Mouse (Mus musculus) testis, postnatal 10 days (tissue): ENCODE measurements at regions not wholly inside any gene's neighbourhood (a gene's known extent, or its start where the extent isn't known, plus 50 kb on each side); places are given as distances from the start of the nearest gene placed in this dataset.

Source experiments
- DNase-seq: peaks from one replicate; pipeline ENCODE4 v3.0.0; 2021; ENCODE audit warnings: low spot score

DNA sequence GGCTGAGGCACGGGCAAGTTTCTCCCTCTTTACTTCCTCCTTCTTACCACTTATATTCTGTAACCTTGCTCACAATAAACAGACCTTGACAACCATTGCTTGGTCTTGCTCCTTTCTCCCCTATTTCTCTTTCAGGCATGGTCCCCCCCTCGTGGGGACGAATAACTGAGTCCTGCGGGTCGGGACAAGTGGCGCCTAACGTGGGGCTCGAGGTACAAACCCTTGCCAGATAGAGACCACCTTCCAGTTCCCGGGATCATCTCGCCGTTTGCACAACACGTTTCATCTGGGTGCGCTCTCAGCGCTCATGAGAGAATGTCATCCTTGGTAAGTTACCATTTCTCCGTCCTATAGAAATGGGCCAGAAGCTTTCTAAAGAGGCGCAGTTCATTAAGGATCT lies 79.6 kb upstream of the Foxn3 start:
- no peak for DNase-seq

DNA sequence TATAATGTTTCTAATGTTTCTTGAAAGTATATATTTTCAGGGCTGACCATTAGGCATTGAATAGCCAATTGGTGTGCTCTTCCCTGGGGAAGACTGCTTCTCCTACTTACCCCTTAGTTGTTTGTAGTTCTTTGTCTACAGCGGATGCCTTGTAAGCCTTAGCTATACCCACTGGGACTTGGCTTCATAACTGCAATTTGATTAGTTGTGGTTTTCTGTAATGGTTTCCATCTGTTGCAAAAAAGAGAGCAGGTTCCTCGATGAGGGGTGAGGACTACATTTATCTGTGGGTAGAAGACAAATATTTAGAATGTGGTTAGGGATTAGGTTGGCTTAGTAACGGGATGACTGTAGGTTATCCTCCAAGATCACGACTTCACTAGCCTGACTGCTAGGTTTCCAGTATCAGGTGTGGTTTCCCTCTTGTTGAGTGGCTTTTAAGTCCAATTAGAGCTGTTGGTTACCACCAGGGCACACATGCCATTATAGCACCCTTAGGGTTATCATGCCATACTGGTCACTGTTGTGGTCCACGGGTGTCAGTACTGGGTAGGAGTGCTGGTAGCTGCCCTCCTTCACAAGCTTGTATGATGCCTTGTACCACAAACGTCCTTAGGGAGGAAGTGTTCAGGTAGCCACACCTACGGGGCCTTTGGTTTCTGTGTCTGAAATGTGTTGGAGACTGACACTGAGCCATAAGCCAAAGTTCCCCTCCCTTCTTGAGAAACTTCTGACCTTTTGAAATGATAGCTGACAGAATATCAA lies 78.9 kb upstream of the Foxn3 start:
- DNase-seq: no peak

DNA sequence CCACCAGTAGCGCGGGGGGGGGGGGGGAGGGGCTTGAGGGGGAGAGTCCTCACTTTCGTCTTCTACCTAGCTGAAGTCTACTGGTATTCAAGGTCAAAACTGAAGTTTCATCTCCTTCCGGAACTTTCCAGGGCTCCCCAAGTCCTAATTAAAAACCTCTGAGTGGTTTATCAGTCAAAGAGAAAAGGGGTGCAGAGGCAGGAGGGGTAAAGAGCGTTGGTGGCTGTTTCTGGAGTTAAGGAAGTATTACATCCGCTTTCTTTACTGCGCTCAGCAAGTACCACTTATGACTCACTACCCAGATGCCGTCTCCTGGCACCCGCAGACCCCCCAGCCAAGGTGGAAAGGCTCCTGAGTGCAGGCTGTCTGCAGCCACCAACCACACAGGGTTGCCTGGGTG lies 77.9 kb upstream of the Foxn3 start:
- DNase-seq: peak; percentile 5

DNA sequence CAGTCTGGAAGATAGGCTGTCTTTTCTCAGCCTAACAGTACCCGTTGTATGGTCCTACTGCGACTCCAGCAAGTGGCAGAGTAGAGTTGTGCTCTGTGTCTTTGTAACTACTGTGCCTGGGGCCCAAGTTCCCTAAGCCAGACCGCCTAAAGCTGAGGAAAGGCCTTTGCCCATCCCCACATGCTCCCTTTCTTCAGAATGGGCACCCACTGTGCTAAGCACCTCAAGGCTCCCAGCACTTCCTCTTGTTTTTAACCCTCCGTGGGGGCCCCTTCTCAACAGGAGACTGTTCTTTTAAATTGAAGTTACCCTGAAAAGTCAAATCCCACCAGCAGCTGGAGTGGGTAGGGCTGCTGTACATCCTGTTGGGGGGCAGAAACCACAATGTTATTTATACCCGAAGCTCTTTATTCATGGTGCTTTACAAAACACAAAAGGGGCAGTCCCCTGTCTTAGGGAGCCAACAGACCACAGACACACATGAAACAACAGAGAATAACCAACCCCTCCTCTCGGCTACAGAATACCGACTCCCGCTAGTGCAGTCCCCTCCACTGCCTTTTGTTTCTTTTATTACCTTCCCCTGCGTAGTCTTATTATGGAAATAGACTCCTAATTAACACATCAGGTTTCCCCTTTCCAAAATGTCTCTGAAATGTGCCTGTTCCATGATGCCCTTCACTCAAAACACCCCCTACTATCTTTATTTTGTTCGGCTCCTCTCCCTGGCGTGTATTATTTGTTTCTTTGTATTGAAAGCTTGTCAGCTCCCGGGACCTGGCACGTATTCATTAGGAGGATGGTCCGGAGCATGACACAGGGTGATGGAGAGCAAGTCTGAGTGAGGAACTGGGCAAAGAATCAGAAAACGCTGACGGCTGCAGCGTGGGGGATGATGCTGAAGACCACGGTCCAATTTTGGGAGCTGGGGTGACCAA lies 77.1 kb upstream of the Foxn3 start:
- DNase-seq: peak; percentile 35

DNA sequence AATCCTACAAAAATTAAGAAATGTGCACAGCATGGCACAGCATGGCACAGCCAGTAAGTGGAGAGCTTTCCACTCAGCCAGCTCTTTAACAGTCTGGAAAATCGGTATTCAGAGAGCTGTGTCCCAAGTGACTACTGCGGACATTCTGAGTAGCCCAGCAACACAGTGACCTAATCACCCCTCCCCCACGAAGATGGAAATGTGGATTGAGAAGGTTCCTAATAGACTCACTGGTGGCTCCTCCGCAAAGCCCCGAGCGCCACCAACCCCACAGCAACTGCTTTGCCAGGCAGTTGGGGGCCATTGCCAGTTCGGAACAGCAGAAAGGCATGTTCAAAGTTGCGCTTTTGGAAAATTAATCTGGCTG lies 76.4 kb upstream of the Foxn3 start:
- peak; percentile 41 for DNase-seq

DNA sequence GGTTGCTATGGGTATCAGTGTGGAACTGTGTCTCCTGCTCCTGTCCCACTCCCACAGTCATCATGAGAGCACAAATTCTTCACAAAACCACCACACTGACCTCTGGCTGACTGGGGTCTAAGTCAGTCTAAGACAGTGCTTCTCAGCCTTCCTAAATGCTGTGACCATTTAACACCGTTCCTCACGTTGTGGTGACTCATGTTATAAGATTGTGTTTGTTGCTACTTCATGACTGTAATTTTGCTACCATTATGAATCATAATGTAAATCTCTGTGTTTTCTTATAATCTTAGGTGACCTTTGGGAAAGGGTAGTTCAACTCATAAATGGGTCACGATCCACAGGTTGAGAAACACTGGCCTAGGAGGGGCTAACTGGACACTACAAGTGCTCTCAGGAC lies 75.7 kb upstream of the Foxn3 start:
- DNase-seq: peak; percentile 3

DNA sequence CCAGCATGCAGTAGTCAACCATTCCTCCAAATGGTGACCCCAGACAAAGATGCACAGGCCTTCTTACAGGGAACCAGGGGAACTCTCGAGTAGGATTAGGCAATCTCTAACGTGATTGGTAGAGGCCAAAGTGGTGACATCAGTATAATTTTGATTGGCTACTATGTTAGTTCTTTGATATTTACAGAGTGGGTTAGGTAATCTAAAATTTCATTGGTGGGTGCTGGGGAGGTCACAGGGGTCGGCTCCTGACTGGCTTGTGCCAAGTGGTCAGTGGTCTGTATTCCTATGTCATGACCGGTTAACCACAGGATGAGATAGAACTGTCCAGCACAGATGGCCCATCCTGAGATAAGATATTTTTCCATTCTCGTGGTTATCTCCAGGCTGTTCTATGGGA lies 74.6 kb upstream of the Foxn3 start:
- DNase-seq: peak; percentile 19

DNA sequence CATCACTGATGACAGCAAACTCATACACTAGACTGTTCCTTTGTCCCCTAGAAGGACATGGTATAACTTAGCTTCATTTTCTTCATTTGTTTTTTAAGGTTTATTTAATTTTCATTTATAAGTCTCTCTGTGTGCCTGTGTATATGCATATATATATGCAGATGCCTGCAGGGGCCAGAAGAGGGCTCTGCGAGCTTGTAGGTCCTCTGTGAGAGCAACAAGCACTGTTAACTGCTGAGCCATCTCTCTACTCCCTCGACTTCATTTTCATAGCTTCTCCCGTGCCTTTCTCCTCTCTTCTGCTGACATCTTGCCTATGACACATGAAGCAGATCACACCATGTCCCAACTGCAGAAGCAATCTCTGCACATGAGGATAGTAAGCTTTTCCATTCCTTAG lies 72.9 kb upstream of the Foxn3 start:
- no peak for DNase-seq

DNA sequence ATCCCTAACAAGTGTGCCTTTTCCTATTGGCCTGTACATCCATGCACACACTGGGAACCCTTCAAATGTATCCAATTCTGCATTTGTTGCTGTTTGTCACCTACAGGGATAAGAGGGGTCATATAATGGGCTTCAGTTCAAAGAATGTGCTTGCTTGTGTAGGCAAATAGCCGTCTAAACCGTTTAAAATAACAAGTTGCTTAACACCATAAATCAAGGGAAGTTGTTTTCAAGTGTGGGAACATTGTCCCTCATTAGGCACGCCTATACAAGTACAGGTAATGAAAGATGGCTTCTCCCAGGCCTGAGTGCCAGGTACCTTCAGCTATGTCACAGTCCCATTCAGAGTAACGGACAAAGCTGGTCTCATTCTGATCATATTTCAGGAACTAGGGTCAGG lies 72.0 kb upstream of the Foxn3 start:
- DNase-seq: no peak

DNA sequence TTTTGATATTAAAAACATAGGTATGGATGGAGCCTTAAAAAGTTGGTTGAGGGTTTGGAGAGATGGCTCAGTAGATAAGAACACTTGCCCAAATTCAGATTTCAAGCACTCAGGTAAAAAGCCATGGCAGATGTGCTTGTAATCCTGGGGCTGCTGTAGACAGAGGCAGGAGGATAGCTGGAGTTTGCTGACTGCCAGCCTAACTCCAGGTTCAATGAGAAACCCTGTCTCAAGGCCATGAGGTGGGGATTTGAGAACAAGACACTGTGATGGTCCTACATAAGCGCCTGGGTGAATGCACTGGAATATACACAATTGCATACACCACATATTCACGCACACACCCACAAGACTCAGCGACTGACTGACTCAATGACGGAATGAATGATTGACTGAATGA lies 71.3 kb upstream of the Foxn3 start:
- no peak for DNase-seq

DNA sequence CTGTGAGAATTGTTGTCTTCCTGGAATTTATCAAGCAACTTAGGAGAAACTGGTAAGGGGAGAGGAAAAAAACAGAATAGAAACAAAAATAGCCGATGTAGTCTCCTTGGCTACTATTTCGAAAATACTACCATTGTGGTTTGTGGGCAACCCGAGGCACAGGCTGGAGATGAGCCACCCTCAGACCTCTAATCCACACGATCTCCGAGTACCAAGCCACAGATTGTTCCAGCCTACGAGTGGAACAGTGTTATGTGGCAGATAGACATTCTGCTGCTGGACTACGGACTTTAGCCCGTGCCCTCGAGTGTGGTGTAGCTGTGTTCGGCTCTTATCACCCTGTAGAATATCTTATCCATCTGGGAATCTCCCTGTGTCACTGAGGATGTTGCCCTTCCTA lies 70.3 kb upstream of the Foxn3 start:
- DNase-seq: no peak

DNA sequence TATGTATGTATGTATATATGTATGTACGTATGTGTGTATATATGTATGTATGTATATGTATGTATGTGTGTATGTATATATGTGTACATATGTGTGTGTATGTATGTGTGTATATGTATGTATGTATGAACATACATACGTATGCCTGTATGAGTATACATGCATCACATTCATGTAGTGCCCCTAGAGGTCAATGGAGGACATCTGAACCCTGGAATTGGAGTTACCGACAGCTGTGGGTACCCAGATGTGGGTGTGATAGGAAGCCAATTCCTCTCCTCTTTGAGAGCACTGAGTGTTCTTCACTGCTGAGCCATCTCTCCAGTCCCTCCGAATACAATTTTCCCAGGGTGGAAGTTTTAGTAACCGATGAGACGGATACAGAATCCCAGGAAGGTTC lies 69.6 kb upstream of the Foxn3 start:
- no peak for DNase-seq

DNA sequence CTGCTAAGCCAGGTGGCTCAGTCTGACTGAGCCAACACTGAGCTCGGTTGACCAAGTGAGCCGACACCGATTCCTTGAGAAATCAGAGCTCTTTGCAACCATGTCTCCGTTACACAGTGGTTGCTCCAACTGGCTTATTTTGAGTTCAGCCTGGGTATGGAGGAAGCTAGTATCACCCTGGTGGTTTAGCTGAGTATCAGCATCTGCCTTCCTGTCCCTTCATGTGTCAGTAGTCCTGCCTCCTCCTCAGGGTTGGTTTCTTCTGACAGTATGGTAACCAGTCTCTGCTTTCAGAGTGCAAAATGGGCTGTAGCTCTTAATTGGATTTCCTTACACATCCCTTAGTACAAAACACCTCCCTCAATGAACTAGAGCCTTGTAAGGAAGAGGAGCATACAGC lies 66.2 kb upstream of the Foxn3 start:
- DNase-seq: no peak

DNA sequence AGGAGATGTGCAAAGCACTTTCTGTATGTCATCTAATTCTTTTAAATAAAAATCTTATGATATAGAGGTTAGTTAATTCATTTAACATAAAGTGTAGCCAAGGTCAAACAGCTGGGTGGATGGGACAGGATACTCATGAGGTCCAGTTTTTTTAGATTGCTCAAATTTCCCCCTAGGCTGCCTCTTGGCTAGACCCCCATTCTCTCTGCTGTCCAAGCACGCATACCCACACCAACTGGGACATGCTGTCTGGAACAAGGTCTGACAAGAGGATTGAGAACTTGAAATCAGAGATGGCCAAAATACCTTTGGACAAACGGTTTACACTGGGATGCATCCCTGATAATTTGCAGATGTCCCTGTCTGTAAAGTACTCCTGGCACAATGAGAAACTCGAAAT lies 65.0 kb upstream of the Foxn3 start:
- DNase-seq: no peak

DNA sequence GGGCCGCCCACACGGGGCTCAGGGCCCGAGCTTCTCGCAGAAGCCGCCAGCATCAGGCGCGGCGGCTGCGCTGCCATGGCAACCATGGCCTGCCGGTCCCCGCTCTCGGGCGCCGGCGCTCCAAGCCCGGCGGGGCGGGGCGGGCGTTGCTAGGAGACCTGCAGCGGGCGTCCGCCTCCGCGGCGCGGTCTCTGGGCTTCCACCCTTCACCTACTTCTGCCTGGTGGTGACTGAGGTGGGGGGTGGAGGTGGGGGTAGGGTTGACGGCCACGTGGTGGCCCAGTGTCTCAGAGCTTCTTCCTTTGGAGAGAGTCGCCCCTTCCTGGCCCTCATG lies 64.5 kb upstream of the Foxn3 start:
- DNase-seq: peak; percentile 95

DNA sequence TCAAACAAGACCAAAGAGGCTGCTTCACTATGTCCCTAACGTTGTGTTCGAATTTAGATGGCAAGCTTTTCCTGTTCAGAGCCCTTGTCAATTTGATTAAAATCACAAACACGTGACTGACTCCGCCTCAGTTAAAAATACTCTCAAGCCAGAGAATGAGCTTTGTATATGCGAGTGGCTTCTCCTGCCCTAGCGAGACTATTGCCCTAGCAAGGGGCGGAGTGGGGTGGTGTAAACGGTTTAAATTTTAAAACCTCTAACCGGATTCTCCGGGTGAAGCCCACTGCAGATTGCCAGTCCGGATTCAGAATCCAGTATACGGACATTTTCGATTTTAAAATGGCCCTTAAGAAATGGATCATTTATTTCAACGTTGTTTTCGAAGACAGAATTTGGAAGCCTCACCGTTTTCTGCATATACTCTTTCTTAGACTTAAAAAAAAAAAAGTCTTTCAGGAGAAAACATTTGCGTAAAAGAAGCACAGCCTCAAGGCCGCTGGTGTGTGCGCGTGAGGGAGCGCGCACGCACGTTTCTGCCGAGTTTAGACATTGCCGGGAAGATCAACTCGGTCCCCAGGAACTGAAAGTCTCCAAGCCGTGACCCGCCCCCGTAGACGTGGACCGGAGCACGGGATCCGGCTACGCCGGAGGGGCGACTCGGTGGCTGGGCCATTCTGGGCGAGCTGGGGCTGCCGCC lies 64.0 kb upstream of the Foxn3 start:
- DNase-seq: no peak

DNA sequence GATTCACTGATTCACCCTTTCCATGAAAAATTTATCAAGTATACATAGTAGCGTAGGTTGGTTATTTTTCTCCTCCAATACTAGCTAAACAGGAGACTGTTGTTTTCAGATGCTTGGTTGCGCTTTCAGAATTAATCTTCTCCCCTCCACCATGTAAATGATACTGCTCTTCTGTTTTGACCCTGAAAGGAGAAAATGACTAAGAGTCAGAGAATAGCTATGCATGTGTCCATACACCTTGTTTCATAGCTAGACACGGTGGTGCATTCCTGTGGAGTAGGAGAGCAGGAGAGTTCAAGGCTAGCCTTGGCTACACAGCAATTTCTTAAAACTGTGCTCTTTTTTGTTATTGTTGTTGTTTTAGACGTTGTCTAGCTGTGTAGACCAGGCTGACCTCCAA lies 62.8 kb upstream of the Foxn3 start:
- no peak for DNase-seq

DNA sequence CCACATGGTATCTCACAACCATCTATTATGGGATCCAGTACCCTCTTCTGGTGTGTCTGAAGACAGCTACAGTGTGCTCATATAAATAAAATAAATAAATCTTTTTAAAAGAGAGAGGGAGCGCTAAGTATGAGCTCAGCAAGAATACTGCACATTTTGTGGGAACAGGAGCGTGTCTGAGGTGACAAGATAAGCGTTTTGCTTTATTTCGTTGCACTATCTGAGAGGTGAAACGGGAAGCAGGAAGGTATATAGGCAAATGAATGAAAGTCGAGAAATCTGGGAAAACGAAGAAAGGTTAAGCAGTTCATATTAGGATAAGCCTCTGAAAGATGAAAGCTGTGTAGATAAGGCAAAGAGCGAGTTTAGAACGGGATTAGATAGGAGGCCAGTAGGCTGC lies 61.7 kb upstream of the Foxn3 start:
- DNase-seq: no peak

DNA sequence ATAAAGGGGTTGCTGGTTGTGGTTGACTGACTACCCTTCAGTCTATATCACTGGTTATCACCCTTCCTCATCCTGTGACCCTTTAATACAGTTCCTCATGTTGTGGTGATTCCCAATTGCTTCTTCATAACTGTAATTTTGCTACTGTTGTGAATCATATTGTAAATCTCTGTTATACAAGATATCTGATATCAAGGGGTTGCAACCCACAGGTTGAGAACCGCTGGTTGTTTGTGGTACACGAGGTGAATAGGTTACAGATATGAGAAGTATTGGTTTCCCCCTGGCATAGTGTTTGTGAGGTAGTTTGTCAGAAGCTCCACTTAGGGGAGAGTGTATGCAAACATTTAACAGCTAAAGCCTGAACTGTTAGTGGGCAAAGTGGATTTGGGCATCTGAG lies 58.9 kb upstream of the Foxn3 start:
- no peak for DNase-seq

DNA sequence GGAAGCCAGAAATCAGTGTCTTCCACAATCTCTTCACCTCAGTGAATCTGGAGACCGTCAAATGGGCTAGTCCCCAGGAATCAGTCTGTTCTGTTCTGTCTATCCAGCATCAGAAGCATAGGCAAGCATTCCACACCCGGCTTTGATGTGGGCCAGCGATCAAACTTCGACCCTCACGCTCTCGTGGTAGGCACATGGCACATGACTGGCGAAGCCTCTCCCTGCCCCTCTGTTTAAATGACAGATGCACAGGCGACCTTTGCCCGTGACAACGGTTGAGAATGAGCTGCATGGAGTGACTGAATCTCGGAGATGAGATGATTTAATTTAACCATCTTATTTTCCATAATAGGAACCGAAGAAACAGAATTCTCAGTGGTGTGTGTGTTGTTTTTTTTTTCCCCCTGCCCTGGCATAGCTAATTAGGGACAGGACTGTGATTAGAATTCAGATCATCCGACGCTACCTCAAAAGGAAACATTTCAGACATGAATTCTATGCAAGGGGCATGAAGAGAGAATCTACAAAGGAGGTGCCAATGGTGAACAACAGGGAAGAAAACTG lies 53.9 kb upstream of the Foxn3 start:
- DNase-seq: no peak

DNA sequence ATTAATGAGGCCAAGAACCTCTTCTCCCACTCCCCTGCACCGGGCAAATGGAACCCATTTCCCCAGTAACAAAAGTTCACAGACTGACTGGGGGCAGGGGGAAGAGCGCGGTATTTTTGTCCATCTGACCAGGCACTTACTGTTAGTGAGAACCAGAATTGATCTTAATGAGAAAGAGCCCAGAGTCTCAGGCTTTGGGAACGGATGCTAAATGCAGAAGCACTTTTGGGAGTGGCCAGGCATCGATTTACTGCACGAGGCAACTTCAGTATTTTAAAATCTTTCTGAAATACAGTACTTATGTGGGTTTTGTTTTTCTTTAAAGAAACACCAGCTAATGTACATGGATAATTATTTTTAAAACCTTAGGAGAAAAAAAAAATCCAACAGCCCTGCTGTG lies 51.0 kb upstream of the Foxn3 start:
- no peak for DNase-seq
